Mouse (Mus musculus) cerebellum, adult 11-12 months (tissue): ENCODE data around the gene Olfr1477.
"Not testable (repeated sequence)": the region's sequence is repeated elsewhere in the genome, so short reads cannot be mapped to it uniquely, and the experiment has no call there.

ENCODE experiments used
- DNase-seq: peaks from one replicate; pipeline ENCODE4 v3.0.0; 2022

Gene Olfr1477

DNA sequence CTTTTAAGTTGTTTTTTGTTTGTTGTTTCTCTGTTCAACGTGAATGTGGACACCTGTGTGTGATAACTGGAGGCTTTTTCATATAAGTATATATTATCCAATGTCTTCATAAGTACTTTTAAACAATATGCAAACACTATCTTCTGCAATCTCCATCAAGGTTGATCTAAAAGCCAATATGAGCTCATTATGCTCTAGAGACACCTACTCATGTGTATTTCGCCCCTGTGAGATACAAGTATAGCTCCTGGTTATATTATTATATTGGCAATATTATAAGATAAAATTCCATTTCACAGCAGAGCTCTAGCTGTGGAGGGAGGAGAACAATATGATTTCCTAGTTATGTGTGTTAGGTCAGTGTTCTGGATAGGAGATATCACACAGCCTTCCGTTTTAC lies at the start of gene Olfr1477:
Olfr1477 (plus strand) TSS at position 301 of the 400 bp plus-strand sequence.
- no peak for DNase-seq

DNA sequence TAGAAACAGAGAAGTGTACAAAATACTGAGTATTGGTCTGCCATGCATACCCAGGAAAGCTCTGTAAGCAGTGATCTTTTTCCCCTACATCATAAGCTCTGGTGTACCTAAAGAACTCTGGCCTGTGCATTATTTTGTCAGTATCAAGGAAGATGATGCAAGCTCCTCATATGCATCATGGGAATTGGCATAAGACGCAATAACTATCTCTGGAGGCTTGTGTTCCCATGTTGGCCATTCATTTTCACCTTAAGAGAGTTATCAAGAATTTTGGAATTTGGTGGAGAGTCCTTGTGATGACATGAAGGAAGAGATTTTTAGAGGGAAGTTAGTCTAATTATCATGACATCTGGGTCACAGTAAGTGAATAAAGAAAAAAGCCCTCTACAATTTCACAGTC lies 44.4 kb upstream of the Olfr1477 start, which contains the start of gene Olfr1472:
Olfr1472 (minus strand) TSS at position 101 of the 400 bp plus-strand sequence.
- DNase-seq, result no peak

- not testable (repeated sequence) for DNase-seq
These were observed 31.1 kb upstream of the Olfr1477 start, which contains the start of gene Olfr1474 for GRCm38 (mm10) chr19:13469265-13469664. Gene Olfr1474, plus strand, starts transcription at chr19:13469565.

DNA sequence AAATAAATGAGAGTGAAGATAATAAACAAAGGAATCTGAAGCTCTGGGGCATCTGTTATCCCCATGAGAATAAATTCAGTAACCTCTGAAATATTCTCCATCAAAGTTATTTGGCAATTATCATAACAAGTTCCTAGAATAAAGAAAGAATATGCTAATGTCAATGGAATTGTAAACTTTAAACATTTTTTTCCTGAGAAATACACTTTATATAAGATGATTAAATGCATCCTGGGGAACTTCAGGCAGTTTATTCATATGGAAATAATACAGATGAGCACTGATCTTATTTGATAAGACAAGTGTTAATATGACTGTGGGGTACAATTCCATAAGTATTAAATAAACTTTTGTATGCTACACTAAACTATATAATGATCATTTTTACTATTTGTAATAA lies 20.2 kb upstream of the Olfr1477 start, which contains the start of gene Olfr1475:
Olfr1475 (minus strand) TSS at position 101 of the 400 bp plus-strand sequence.
- DNase-seq, result no peak

GRCm38 (mm10) chr19:13527613-13528012 lies 27.3 kb downstream of the Olfr1477 start, which contains the start of gene Olfr1480:
Gene Olfr1480, plus strand, starts transcription at chr19:13527913.
- DNase-seq, result no peak
